Mouse (Mus musculus) midbrain, embryonic 12.5 days (tissue): Measurements from ENCODE around the gene Rprd1b. TPM values are rescaled to one million over a fixed set of nuclear protein-coding genes. Genes with fewer than 3 reads are reported as not detected.

Source experiments
- ATAC-seq: fragments of 200-750 bp; cut with Nextera tagmentation; 2 replicates; pipeline ENCODE4 v1.8.0; 2017; ENCODE audit warnings: low read depth, moderate TSS enrichment, moderate library complexity; ENCODE audit not compliant: low FRiP score
- H3K27ac ChIP-seq: fragments of 300-500 bp; sonication (generic); replicated peaks from 2 replicates; pipeline ENCODE4 v1.5.1; 2016; ENCODE audit warnings: mild to moderate bottlenecking
- H3K27me3 ChIP-seq: fragments of 300-500 bp; sonication (generic); 2 replicates; pipeline ENCODE4 v1.6.1; 2016; ENCODE audit warnings: mild to moderate bottlenecking
- H3K36me3 ChIP-seq: fragments of 300-500 bp; sonication (generic); 2 replicates; pipeline ENCODE4 v1.6.1; 2016
- H3K4me1 ChIP-seq: fragments of 300-500 bp; sonication (generic); 2 replicates; pipeline ENCODE4 v1.6.1; 2016
- H3K4me2 ChIP-seq: fragments of 300-500 bp; sonication (generic); replicated peaks from 2 replicates; pipeline ENCODE4 v1.6.1; 2016; ENCODE audit warnings: mild to moderate bottlenecking, moderate library complexity
- H3K4me3 ChIP-seq: fragments of 300-500 bp; sonication (generic); 2 replicates; pipeline ENCODE4 v1.5.1; 2016; ENCODE audit warnings: mild to moderate bottlenecking
- H3K9ac ChIP-seq: fragments of 300-500 bp; sonication (generic); replicated peaks from 2 replicates; pipeline ENCODE4 v1.6.1; 2016; ENCODE audit warnings: mild to moderate bottlenecking, moderate library complexity
- H3K9me3 ChIP-seq: fragments of 300-500 bp; sonication (generic); 2 replicates; pipeline ENCODE4 v1.6.1; 2016; ENCODE audit warnings: mild to moderate bottlenecking
- WGBS: fragments of 180-500 bp; shearing (Covaris S2); methylation state at CpG from one replicate; pipeline ENCODE4 v1.1.7; 2016; 5-methylcytosine and 5-hydroxymethylcytosine counted together
- polyA plus RNA-seq: library from polyadenylated mRNA; unstranded; fragments of >200 nt; fragmentation: Nextera tagmentation; extraction: Ambion mirVana; gene quantifications from 2 replicates; pipeline ENCODE4 v1.2.1, GENCODE M21; 2016

Gene Rprd1b
- polyA plus RNA-seq, 1 experiment from 2014 or later = 57.9 TPM

DNA sequence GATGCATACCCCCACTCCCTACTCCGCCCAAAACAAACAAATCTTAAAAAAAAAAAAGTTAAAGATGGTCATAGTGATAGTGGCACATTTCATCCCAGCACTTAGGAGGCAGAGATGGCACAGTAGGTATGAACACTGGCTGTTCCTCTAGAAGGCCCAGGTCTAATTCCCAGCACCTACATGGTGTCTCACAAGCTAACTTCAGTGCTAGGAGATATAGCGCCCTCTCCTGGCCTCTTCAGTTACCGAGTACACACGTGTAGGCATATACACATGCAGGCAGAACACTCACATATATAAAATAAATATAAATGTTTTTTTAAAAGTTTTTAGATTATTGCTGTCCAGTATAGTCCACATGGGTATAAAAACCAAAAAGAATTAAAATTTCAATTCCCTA, 22.7 kb upstream of the Rprd1b start:
- Histone ChIP-seq H3K4me3 (no peak overlapping the region), H3K4me2 (no peak overlapping the region), H3K4me1 (no peaks in the 10 kb centered on the region), H3K27me3 (no peaks in the 10 kb centered on the region), H3K27ac (no peak overlapping the region), H3K9ac (no peak overlapping the region), H3K9me3 (no peaks in the 10 kb centered on the region), H3K36me3 (peaks cover 46% of the 10 kb centered on the region)
- 96% methylated on average over 4 of the region's 4 CpGs for WGBS
- no peak for ATAC-seq

- Histone ChIP-seq H3K27ac (no peak overlapping the region), H3K36me3 (peaks cover 43% of the 10 kb centered on the region), H3K4me2 (no peak overlapping the region), H3K9ac (no peak overlapping the region), H3K4me1 (no peaks in the 10 kb centered on the region), H3K4me3 (no peak overlapping the region), H3K9me3 (no peaks in the 10 kb centered on the region), H3K27me3 (no peaks in the 10 kb centered on the region)
- 94% methylated on average over 7 of the region's 7 CpGs for WGBS
- no peak for ATAC-seq
Measured at GRCm38 (mm10) chr2:158009373-158009772, 18.9 kb upstream of the Rprd1b start.

DNA sequence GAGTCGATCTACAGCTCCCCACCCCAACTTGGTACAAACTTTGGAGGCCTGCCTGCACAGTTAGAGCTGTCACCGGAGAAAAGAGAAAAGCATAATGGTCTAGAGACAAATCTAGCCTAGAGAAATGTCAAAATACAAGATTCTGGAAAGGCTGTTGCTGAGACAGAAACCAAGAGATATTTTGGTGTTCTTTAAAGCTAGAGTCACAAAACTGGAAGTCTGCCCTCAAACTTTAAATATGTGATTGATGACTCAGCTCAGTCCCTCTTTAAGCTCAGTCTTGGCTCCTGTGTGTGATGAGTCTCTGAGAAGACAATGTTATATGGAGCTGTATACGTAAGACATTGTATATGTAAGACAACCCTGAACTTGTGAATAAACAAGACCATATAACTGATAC, 15.7 kb upstream of the Rprd1b start:
- H3K4me3 ChIP-seq = no peak overlapping the region
- no peak for ATAC-seq
- WGBS = 90% methylated on average over 3 of the region's 3 CpGs
- H3K36me3 ChIP-seq = peaks cover 17% of the 10 kb centered on the region
- no peaks in the 10 kb centered on the region for H3K27me3 ChIP-seq
- H3K4me2 ChIP-seq = no peak overlapping the region
- no peak overlapping the region for H3K27ac ChIP-seq
- H3K9me3 ChIP-seq = no peaks in the 10 kb centered on the region
- no peaks in the 10 kb centered on the region for H3K4me1 ChIP-seq
- no peak overlapping the region for H3K9ac ChIP-seq

- Histone ChIP-seq H3K9ac (no peak overlapping the region), H3K9me3 (no peaks in the 10 kb centered on the region), H3K4me1 (no peaks in the 10 kb centered on the region), H3K4me3 (no peak overlapping the region), H3K4me2 (no peak overlapping the region), H3K27me3 (no peaks in the 10 kb centered on the region), H3K27ac (no peak overlapping the region), H3K36me3 (no peaks in the 10 kb centered on the region)
- ATAC-seq = no peak
- WGBS = 90% methylated on average over 4 of the region's 4 CpGs
Measured at GRCm38 (mm10) chr2:158017330-158017729, 11.0 kb upstream of the Rprd1b start.

- Histone ChIP-seq H3K27me3 (no peaks in the 10 kb centered on the region), H3K9me3 (no peaks in the 10 kb centered on the region), H3K4me1 (peaks cover 37% of the 10 kb centered on the region), H3K27ac (peak overlapping the region; percentile 86), H3K36me3 (0 out of 2 replicates have a peak, but pooled peaks cover 3% of the 10 kb centered on the region), H3K9ac (peak overlapping the region; percentile 95), H3K4me3 (peak overlapping the region; percentile 98), H3K4me2 (peak overlapping the region; percentile 87)
- 3% methylated on average over 16 of the region's 16 CpGs for WGBS
- no peak for ATAC-seq
Measured at GRCm38 (mm10) chr2:158027855-158028353, 393 bp upstream of the Rprd1b start.

GRCm38 (mm10) chr2:158030007-158030406, 1.7 kb downstream of the Rprd1b start:
- Histone ChIP-seq H3K9ac (peak overlapping the region; percentile 95), H3K4me2 (peak overlapping the region; percentile 87), H3K27me3 (no peaks in the 10 kb centered on the region), H3K4me1 (peaks cover 37% of the 10 kb centered on the region), H3K27ac (no peak overlapping the region), H3K4me3 (peak overlapping the region; percentile 98), H3K9me3 (no peaks in the 10 kb centered on the region), H3K36me3 (peaks cover 9% of the 10 kb centered on the region; the same call in 1 of the 2 replicates)
- 87% methylated on average over 7 of the region's 7 CpGs for WGBS
- ATAC-seq = no peak

- Histone ChIP-seq H3K27me3 (no peaks in the 10 kb centered on the region), H3K36me3 (peaks cover 33% of the 10 kb centered on the region), H3K27ac (no peak overlapping the region), H3K9me3 (no peaks in the 10 kb centered on the region), H3K4me1 (peaks cover 10% of the 10 kb centered on the region), H3K4me3 (no peak overlapping the region), H3K9ac (no peak overlapping the region), H3K4me2 (no peak overlapping the region)
- 97% methylated on average over 2 of the region's 2 CpGs for WGBS
- no peak for ATAC-seq
Measured at GRCm38 (mm10) chr2:158035813-158036212, 7.5 kb downstream of the Rprd1b start.

DNA sequence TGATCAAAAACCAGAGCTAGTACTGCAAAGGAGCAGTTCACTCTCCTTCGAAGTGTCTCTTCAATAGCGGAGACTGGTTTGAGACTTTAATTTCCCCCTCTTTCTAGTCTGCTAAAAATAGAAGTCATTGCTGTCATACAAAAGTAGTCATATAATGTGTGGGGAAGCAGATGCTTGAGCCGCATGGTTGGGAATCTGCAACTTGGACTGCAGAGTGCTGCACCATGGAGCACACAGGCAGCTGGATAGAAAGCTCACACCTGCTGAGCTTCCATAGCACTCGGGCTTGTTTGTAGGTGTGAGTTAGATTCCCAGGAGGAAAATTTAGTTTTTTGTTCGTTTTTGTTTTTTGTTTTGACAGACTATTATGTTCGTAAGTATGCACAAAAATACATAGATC, 8.1 kb downstream of the Rprd1b start:
- no peak overlapping the region for H3K4me2 ChIP-seq
- H3K9ac ChIP-seq = no peak overlapping the region
- H3K4me1 ChIP-seq = peaks cover 4% of the 10 kb centered on the region
- peaks cover 37% of the 10 kb centered on the region for H3K36me3 ChIP-seq
- H3K9me3 ChIP-seq = no peaks in the 10 kb centered on the region
- ATAC-seq = no peak
- H3K27ac ChIP-seq = no peak overlapping the region
- H3K27me3 ChIP-seq = no peaks in the 10 kb centered on the region
- no peak overlapping the region for H3K4me3 ChIP-seq
- 93% methylated on average over 6 of the region's 6 CpGs for WGBS

- Histone ChIP-seq H3K9ac (no peak overlapping the region), H3K4me2 (no peak overlapping the region), H3K36me3 (peaks cover 39% of the 10 kb centered on the region), H3K9me3 (no peaks in the 10 kb centered on the region), H3K4me3 (no peak overlapping the region), H3K27me3 (no peaks in the 10 kb centered on the region), H3K4me1 (no peaks in the 10 kb centered on the region), H3K27ac (no peak overlapping the region)
- WGBS = 87% methylated on average over 7 of the region's 7 CpGs
- ATAC-seq = no peak
Measured at GRCm38 (mm10) chr2:158036953-158037352, 8.7 kb downstream of the Rprd1b start.

- 100% methylated on average over 1 of the region's 1 CpGs for WGBS
- Histone ChIP-seq H3K9me3 (no peaks in the 10 kb centered on the region), H3K4me3 (no peak overlapping the region), H3K4me2 (no peak overlapping the region), H3K4me1 (no peaks in the 10 kb centered on the region), H3K27ac (no peak overlapping the region), H3K36me3 (peaks cover 37% of the 10 kb centered on the region), H3K9ac (no peak overlapping the region), H3K27me3 (no peaks in the 10 kb centered on the region)
- no peak for ATAC-seq
Measured at GRCm38 (mm10) chr2:158037571-158037970, 9.3 kb downstream of the Rprd1b start.

- no peaks in the 10 kb centered on the region for H3K9me3 ChIP-seq
- H3K4me1 ChIP-seq = no peaks in the 10 kb centered on the region
- no peak overlapping the region for H3K4me3 ChIP-seq
- no peak overlapping the region for H3K9ac ChIP-seq
- no peak overlapping the region for H3K4me2 ChIP-seq
- no peak overlapping the region for H3K27ac ChIP-seq
- peaks cover 51% of the 10 kb centered on the region for H3K36me3 ChIP-seq
- no peaks in the 10 kb centered on the region for H3K27me3 ChIP-seq
- WGBS = 85% methylated on average over 1 of the region's 1 CpGs
- ATAC-seq = no peak
Measured at GRCm38 (mm10) chr2:158039662-158040061, 11.4 kb downstream of the Rprd1b start.

- Histone ChIP-seq H3K9ac (no peak overlapping the region), H3K4me1 (no peaks in the 10 kb centered on the region), H3K4me2 (no peak overlapping the region), H3K4me3 (no peak overlapping the region), H3K36me3 (peaks cover 59% of the 10 kb centered on the region), H3K27ac (no peak overlapping the region), H3K27me3 (no peaks in the 10 kb centered on the region), H3K9me3 (no peaks in the 10 kb centered on the region)
- ATAC-seq = no peak
- 89% methylated on average over 2 of the region's 2 CpGs for WGBS
Measured at GRCm38 (mm10) chr2:158040396-158040795, 12.1 kb downstream of the Rprd1b start.

- ATAC-seq = no peak
- Histone ChIP-seq H3K4me3 (no peak overlapping the region), H3K4me1 (no peaks in the 10 kb centered on the region), H3K4me2 (no peak overlapping the region), H3K9me3 (no peaks in the 10 kb centered on the region), H3K27me3 (no peaks in the 10 kb centered on the region), H3K27ac (no peak overlapping the region), H3K9ac (no peak overlapping the region), H3K36me3 (peaks cover 63% of the 10 kb centered on the region)
- 94% methylated on average over 8 of the region's 8 CpGs for WGBS
Measured at GRCm38 (mm10) chr2:158043504-158043903, 15.2 kb downstream of the Rprd1b start.
